Mouse (Mus musculus) ES-E14 (cell line): ENCODE measurements around the gene Itsn2. TPM values are rescaled to one million over a fixed set of nuclear protein-coding genes. Genes with fewer than 3 reads are reported as not detected.
"Not testable (repeated sequence)": the region's sequence is repeated elsewhere in the genome, so short reads cannot be mapped to it uniquely, and the experiment has no call there.

Source experiments
- DNase-seq: peaks from one replicate; pipeline ENCODE4 v3.0.0-alpha.2; 2013; ENCODE audit warnings: low read depth, low spot score
- H3K27ac ChIP-seq: 2 replicates; pipeline ENCODE4 v1.5.1; 2012; ENCODE audit warnings: low read depth, mild to moderate bottlenecking, low read length, moderate library complexity, mixed read lengths; ENCODE audit not compliant: poor library complexity, insufficient read depth, severe bottlenecking
- H3K36me3 ChIP-seq: 2 replicates; pipeline ENCODE4 v1.6.1; 2012; ENCODE audit warnings: mild to moderate bottlenecking, low read length, moderate library complexity, mixed read lengths; ENCODE audit not compliant: control insufficient read depth, poor library complexity, insufficient read depth, severe bottlenecking
- H3K4me1 ChIP-seq, 2 experiments: fragments of 150-350 bp in 1 of 2; sonication (generic) in 1 of 2; 2 replicates each; pipeline ENCODE4 v1.6.1; 2012; ENCODE audit warnings: low read length in 2 of 2, mild to moderate bottlenecking in 1 of 2, mixed read lengths in 1 of 2; ENCODE audit not compliant: control insufficient read depth in 2 of 2, insufficient read depth in 2 of 2, poor library complexity in 1 of 2
- H3K4me3 ChIP-seq, 2 experiments: fragments of 150-350 bp in 1 of 2; sonication (generic) in 1 of 2; 2 replicates each; pipeline ENCODE4 v1.5.1; 2012; ENCODE audit warnings: low read length in 2 of 2, low read depth in 1 of 2, mild to moderate bottlenecking in 1 of 2, mixed read lengths in 1 of 2; ENCODE audit not compliant: insufficient read depth in 1 of 2, poor library complexity in 1 of 2, severe bottlenecking in 1 of 2
- H3K9ac ChIP-seq: 2 replicates; pipeline ENCODE4 v1.6.1; 2012; ENCODE audit warnings: low read depth, mild to moderate bottlenecking, low read length, mixed read lengths; ENCODE audit not compliant: poor library complexity, insufficient read depth, severe bottlenecking
- H3K9me3 ChIP-seq: fragments of 150-350 bp; sonication (generic); 2 replicates; pipeline ENCODE4 v1.6.1; 2012; ENCODE audit warnings: low read depth, mild to moderate bottlenecking, low read length; ENCODE audit not compliant: control insufficient read depth, insufficient read depth
- CHD2 ChIP-seq: IDR thresholded peaks from 2 replicates; pipeline ENCODE4 v1.6.1; 2014; ENCODE audit warnings: mild to moderate bottlenecking, low read depth, low read length, inconsistent platforms
- HCFC1 ChIP-seq: IDR thresholded peaks from 2 replicates; pipeline ENCODE4 v1.6.1; 2012; ENCODE audit warnings: low read length, inconsistent platforms, borderline replicate concordance; ENCODE audit not compliant: insufficient read depth
- MAFK ChIP-seq: IDR thresholded peaks from 2 replicates; pipeline ENCODE4 v1.6.1; 2014; ENCODE audit warnings: mild to moderate bottlenecking, low read depth, low read length, inconsistent platforms; ENCODE audit not compliant: insufficient read depth
- ZC3H11A ChIP-seq: IDR thresholded peaks from 2 replicates; pipeline ENCODE4 v1.6.1; 2012; ENCODE audit warnings: low read depth, mild to moderate bottlenecking, inconsistent platforms, low read length, borderline replicate concordance
- ZNF384 ChIP-seq: IDR thresholded peaks from 2 replicates; pipeline ENCODE4 v1.6.1; 2012; ENCODE audit warnings: low read depth, low read length, inconsistent platforms
- in situ Hi-C, 2 experiments: fragments of 600-800 bp; cut with MboI; formaldehyde crosslinking; loops; one replicate each; pipeline ENCODE4 v1.15.1; 2025; ENCODE audit warnings: low sequenced_read_pairs in 2 of 2, inconsistent platforms in 1 of 2; ENCODE audit not compliant: unreplicated experiment in 2 of 2
- total RNA-seq: library from RNA; depleted of rRNA; stranded (reverse); fragments of 300-350 nt; gene quantifications from 2 replicates; pipeline ENCODE4 v1.2.3, GENCODE M21; 2012

The Itsn2 gene
- total RNA-seq, 1 experiment, result 35.4 TPM

GRCm38 (mm10) chr12:4547557-4547956 lies 44.9 kb upstream of the Itsn2 start:
- in situ Hi-C loops, result loop anchor here in 1 of 2 experiments (10.0 kb wide), 1 partner anchor 443 kb away; no protein-coding TSS in a partner anchor
- peak overlapping the region; percentile 33; the same call in 1 of the 2 replicates for H3K9ac ChIP-seq

GRCm38 (mm10) chr12:4548053-4549013 lies 44.1 kb upstream of the Itsn2 start:
- TF ChIP-seq CHD2 (no peak), MAFK (no peak), ZNF384 (no peak), ZC3H11A (peak; percentile 77)
- H3K4me3 ChIP-seq, result 0 out of 4 replicates have a peak overlapping the region, but pooled peaks of 1 of the 2 experiments have one; percentile 5
- no peak overlapping the region for H3K27ac ChIP-seq
- H3K36me3 ChIP-seq, result no peaks in the 10 kb centered on the region
- H3K4me1 ChIP-seq, result peaks cover 0 to 6% of the 10 kb centered on the region in 2 experiments; a peak in 3 of 4 replicates
- in situ Hi-C loops, result loop anchor here in 1 of 2 experiments (10.0 kb wide), 1 partner anchor 444 kb away; no protein-coding TSS in a partner anchor
- H3K9me3 ChIP-seq, result no peaks in the 10 kb centered on the region
- peak; percentile 85 for DNase-seq
- H3K9ac ChIP-seq, result no peak overlapping the region

More at GRCm38 (mm10) chr12:4547557-4547956, 44.9 kb upstream of the Itsn2 start:
- H3K36me3 ChIP-seq, result no peaks in the 10 kb centered on the region
- peak overlapping the region; percentile 35 to 47; a peak in 3 of 4 replicates for H3K4me3 ChIP-seq
- H3K27ac ChIP-seq, result no peak overlapping the region
- H3K9me3 ChIP-seq, result no peaks in the 10 kb centered on the region
- H3K4me1 ChIP-seq, result peaks cover 0 to 6% of the 10 kb centered on the region in 2 experiments; a peak in 3 of 4 replicates
- no peak for DNase-seq
- TF ChIP-seq ZNF384, result no peak
- no peak for TF ChIP-seq MAFK
- no peak for TF ChIP-seq CHD2

GRCm38 (mm10) chr12:4553704-4554103 lies 38.7 kb upstream of the Itsn2 start:
- H3K27ac ChIP-seq, H3K4me3 ChIP-seq, H3K9ac ChIP-seq, H3K36me3 ChIP-seq, H3K9me3 ChIP-seq, in situ Hi-C loops, DNase-seq: not testable (repeated sequence)
- H3K4me1 ChIP-seq, result peaks cover 10 to 12% of the 10 kb centered on the region in 2 experiments

GRCm38 (mm10) chr12:4555451-4555850 lies 37.0 kb upstream of the Itsn2 start:
- no peak for TF ChIP-seq HCFC1
- no peak for TF ChIP-seq ZC3H11A
- no peak for TF ChIP-seq ZNF384
- TF ChIP-seq CHD2, result no peak
- TF ChIP-seq MAFK, result no peak
- no peak for DNase-seq
- in situ Hi-C loops, result no loop called here
- Histone ChIP-seq H3K9me3 (no peaks in the 10 kb centered on the region), H3K9ac (peak overlapping the region; percentile 50; the same call in 1 of the 2 replicates), H3K36me3 (no peaks in the 10 kb centered on the region; the same call in 1 of the 2 replicates), H3K27ac (peak overlapping the region; percentile 68; the same call in 1 of the 2 replicates), H3K4me3 (0 out of 4 replicates have a peak overlapping the region, but pooled peaks of 1 of the 2 experiments have one; percentile 17), H3K4me1 (peaks cover 10 to 15% of the 10 kb centered on the region in 2 experiments)
